Mouse (Mus musculus) spleen, adult 2 months (tissue): ENCODE measurements around the gene Kalrn.

Experiments used
- CTCF ChIP-seq: fragments of 200-500 bp; IDR thresholded peaks from 2 replicates; pipeline ENCODE4 v1.5.1; 2011; ENCODE audit warnings: mild to moderate bottlenecking, inconsistent platforms; ENCODE audit not compliant: insufficient read depth, insufficient read length, insufficient replicate concordance; ENCODE audit errors: extremely low read depth
- POLR2A ChIP-seq: fragments of 200-500 bp; IDR thresholded peaks from 2 replicates; pipeline ENCODE4 v1.6.1; 2011; ENCODE audit warnings: low read depth, low read length, inconsistent platforms

- TF ChIP-seq POLR2A (no peak), CTCF (no peak)
Observed at GRCm38 (mm10) chr16:34508125-34508524, 65.2 kb downstream of the Kalrn start.
